Mouse (Mus musculus) gastrocnemius, adult 18-20 months (tissue): Measurements from ENCODE around the gene Sugp1. TPM values are rescaled to one million over a fixed set of nuclear protein-coding genes. Genes with fewer than 3 reads are reported as not detected.
"Not testable (repeated sequence)": the region's sequence is repeated elsewhere in the genome, so short reads cannot be mapped to it uniquely, and the experiment has no call there.

Source experiments
- DNase-seq: peaks from one replicate; pipeline ENCODE4 v3.0.0; 2021; ENCODE audit warnings: low spot score
- total RNA-seq, 2 experiments: library from RNA; stranded (reverse); gene quantifications; 2 replicates each; pipeline ENCODE4 v1.2.3; 2021

The Sugp1 gene
- total RNA-seq, 2 experiments from 2014 or later: 16.1 to 19.5 TPM

DNA sequence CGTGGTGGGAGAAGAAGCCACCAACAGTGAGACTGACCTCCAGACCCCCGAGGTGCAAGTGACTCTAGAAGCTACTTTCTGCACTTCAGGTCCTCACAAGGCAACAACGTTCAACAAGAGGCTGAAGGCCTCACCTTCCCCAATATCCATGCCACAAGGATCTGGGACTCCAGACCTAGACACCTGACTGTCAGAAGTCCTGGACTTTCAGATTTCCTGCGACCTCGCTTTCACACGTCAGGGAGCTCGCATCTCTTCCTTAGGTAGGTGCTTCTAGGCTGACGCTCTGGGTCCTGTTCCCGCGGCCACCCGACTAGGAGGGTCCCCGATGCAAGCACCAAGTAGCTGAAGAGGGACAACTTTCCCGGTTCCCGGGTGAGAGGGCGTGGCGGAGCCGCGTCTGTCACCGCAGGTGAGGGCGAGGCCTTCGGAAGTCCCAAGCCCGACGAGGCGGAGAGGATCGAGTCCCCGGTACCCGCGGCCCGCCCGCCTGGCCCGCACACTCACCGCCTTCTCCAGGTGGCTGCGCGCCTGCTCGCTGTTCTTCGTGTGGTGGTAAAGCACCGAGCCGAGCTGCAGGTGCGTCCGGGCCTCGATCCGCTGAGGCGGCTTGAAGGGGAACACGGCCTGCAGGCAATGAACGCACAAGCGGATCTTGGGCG, 597 bp upstream of the Sugp1 start:
- peak; percentile 14 for DNase-seq

DNA sequence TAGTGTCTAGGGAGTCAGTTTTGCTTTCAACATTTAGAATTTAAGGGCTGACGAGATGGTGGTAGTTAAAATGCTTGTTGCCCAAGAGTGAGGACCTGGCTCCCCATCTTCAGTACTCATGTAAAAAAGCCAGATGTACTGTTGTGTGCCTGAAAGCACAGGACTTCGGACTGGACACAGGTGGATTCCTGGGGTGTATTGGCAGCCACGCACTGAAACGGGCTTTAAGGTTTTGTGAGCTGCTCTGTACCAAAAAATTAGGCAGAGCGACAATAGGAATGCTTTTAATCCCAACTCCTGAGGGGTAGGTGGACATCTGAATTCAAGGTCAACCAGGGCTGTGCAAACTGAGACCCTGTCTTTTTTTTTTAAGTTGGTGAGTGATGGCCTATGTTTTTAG, 1.4 kb downstream of the Sugp1 start:
- DNase-seq: no peak

DNA sequence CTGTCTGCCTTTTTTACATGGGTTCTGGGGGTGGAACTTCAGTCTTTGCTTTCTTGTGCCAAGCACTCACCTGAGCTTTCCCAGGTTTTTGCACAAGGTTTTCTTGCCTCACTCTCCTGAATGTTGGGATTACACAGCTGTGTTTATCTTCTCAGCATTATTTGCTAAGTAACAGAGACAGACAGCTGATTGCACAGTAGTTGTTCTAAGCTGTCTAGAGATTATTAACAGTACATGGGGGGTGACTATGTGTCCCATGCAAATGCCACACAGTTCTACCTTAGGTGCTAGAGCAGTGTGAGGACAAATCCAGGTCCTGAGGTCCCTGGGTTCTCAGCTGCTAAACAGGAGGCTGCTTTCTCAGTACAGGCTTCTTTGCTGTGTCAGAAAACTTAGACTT, 7.0 kb downstream of the Sugp1 start:
- DNase-seq: no peak

DNA sequence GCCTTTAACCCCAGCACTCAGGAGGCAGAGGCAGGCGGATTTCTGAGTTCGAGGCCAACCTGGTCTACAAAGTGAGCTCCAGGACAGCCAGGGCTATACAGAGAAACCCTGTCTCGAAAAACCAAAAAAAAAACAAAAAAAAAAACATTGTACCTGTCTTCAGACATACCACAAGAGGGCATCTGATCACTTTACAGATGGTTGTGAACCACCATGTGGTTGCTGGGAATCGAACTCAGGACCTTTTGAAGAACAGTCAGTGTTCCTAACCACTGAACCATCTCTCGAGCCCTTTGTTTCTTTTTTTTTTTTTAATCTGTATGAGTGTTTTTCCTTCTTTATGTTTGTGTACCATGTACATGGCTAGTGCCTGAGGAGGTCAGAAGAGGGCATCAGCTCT, 7.8 kb downstream of the Sugp1 start:
- not testable (repeated sequence) for DNase-seq

- DNase-seq: no peak
These were observed 15.1 kb downstream of the Sugp1 start for GRCm38 (mm10) chr8:70057721-70058120.

DNA sequence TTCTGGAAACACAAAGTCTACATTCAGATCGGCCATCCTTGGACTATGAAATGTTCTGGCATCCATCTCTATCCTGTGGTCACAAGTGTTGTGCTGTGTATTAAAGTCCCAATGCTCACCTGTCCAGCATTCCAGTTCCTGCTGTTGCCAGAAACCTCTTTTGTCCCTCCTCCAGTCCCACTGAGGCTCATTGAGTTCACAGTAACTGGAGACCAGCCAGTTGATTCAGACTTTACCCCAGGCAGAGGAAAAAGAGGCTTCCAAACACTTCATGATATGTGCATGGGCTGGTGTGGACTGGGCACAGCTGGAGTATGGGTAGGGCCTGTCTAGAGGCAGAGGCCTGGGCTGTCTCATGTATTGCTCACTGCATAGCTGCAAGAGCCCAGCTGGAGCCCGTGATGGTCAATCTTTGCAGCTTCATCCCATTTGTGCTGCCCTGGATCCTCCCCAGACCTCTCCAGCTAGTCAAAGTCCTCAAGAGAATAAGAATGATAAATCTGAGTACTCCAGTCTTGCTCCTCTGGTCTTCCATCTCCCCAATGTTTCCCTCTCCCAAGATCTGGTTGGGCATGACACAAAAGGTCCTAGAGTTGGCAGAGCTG, 29.3 kb downstream of the Sugp1 start:
- DNase-seq: no peak

- DNase-seq: no peak
These were observed 29.9 kb downstream of the Sugp1 start, which contains the start of gene Tm6sf2 for GRCm38 (mm10) chr8:70072441-70073069. Tm6sf2 (plus strand) TSS chr8:70072924.

- DNase-seq: no peak
These were observed 30.5 kb downstream of the Sugp1 start for GRCm38 (mm10) chr8:70073120-70073519.

- no peak for DNase-seq
These were observed 31.1 kb downstream of the Sugp1 start for GRCm38 (mm10) chr8:70073682-70074081.

DNA sequence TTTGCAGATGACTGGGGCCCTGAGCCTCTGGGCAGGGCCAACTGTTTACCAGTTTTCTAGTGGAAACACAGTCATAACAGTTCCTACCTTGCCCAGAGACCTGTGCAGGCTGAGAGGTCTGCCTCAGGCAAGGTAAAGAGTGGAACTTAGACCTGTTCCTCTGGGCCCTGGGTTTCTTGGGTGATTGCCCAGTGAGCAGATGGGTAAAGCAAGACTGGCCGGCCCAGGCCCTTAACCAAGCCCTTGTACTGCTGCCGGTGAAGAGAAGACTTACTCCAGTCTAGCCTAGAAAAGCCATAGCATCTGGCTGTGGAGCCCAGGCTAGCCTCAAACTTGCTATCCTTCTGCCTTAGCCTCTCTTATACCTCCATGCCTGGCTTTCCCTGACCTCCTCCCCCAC, 39.4 kb downstream of the Sugp1 start:
- DNase-seq: no peak

- no peak for DNase-seq
These were observed 40.7 kb downstream of the Sugp1 start, which contains the start of gene Hapln4 for GRCm38 (mm10) chr8:70083285-70083684. Hapln4 (plus strand) TSS chr8:70083457.

GRCm38 (mm10) chr8:70084191-70085065, 41.8 kb downstream of the Sugp1 start:
- DNase-seq: no peak

DNA sequence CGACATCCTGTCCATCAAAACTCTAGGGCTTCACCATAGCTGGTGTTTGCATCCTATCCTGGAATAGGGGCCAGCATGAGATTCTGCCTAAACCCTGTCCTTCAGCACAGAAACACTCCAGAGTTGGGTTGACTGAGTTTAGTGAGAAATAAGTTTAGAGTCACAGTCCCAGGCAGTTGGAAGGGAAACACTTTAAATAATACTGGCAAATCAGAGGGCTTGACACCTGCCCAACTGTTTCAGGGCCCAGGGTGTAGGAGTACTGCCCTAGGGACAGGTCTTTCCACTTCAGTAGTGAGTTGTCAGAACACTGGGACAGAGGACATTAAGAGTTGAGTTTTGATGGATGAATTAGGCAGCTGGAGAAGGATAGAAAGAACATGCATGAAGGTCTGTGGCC, 43.5 kb downstream of the Sugp1 start:
- DNase-seq: no peak

- no peak for DNase-seq
These were observed 44.6 kb downstream of the Sugp1 start for GRCm38 (mm10) chr8:70087237-70087636.

DNA sequence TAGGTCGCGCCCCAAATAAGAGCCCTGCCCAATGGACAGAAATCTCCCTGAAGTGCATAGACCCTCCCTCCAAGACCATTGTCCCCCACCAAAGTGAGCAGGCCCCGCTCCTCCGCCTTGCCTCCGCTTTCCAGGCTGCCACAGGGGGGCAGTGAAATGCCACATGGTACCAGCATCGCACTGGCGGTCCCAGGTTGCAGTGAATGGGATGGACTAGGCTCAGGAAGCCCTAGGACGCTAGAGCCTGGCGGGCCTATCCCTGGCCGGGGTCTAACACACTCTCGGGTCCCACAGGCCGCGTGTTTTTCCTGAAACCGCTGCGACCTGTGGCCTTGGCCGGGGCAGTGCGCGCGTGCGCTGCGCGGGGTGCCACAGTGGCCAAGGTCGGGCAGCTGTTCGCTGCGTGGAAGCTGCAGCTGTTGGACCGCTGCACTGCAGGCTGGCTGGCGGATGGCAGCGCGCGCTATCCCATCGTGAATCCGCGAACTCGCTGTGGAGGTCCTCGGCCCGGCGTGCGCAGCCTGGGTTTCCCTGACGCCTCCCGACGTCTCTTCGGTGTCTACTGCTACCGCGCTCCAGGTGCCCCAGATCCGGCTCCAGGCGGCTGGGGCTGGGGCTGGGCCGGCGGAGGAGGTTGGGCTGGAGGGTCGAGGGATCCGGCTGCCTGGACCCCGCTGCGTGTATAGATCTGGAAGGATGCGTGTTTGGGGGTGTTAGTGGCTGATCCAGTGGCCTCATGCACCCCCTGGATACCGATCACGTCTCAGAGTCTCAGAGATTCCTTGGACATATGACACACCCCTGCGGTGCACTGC, 45.4 kb downstream of the Sugp1 start:
- peak; percentile 26 for DNase-seq

- DNase-seq: no peak
These were observed 46.8 kb downstream of the Sugp1 start for GRCm38 (mm10) chr8:70089296-70089960.

- no peak for DNase-seq
These were observed 50.2 kb downstream of the Sugp1 start for GRCm38 (mm10) chr8:70092786-70093185.

DNA sequence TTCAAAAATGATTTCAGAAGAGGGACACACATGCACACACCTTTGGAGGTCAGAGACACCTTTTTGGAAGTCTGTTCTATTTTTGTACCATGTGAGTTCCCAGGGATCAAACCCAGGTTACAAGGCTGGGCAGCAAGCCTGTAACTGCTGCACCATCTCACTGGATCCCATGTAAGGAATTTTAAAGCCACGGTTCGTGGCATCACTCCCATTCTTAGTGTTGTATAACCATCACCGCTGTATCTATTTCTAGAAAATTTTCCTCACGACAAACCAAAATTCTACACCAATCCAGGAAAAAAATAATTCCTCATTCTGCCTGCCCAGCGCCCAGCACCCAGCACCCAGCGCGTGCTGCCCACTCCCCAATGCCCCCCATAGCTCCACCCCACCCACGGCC, 56.7 kb downstream of the Sugp1 start:
- no peak for DNase-seq

DNA sequence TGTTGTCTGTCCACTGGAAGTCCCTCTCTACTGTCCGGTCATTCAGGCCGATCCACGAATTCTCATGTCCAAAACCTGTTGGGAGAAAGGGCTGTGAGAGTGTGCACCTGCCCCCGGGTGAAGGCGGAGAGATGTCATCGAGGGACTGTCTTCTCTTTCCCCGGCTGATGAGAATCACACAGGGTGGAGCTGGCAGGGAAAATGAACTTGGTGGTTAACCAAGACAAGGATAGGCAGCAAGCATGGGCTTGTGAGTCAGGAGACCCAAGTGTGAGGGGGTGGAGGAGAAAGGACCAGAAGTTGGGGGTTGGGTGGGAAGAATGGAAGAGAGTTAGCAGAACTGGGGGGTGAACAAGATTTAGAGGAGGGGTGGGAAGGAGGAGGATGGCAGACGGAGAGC, 57.6 kb downstream of the Sugp1 start:
- DNase-seq: no peak

DNA sequence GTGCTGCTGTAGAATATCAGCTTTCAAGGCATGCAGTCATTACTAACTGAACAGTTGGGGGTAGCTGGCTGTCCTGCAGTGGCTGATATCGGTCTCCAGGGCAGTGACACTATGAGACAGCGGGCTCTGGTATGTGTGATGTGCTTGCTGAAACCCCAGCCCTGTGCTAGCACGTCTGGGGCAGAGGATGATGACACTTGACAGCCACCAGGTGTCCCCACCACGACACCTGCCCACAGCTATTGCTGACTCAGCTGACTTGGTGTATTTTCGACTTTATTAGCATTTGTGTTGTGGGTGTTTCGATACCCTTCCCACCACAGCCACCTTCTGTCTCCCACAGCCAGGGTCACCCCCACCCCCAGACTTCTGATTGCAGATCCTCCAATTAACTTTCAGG, 61.9 kb downstream of the Sugp1 start:
- peak; percentile 33 for DNase-seq
